In genomic region chr7:128460865-128461228, GRCm38 (mm10) we compare ENCODE assay signal across 8 mouse cellular contexts. TPM values are rescaled to one million over a fixed set of nuclear protein-coding genes. Genes with fewer than 3 reads are reported as not detected.
DNase-seq lines count a peak whose midpoint lies in the region; ATAC-seq and TF ChIP-seq lines count a peak whose summit lies in the region.

No protein-coding gene starts in this region.

- TF ChIP-seq POLR2A in cerebellum, adult 2 months (IDR thresholded peaks at IDR 0.05; ENCODE audit: borderline replicate concordance, insufficient read depth, low read length) = no peak

- 0% methylated on average over 20 of the region's 23 CpGs for WGBS in cerebellum, adult 2 months
- WGBS in lung, embryonic 15.5 days = under 1% methylated on average over 21 of the region's 23 CpGs
- 0% methylated on average over 12 of the region's 23 CpGs for WGBS in embryonic facial prominence, embryonic 14.5 days
- WGBS in limb, embryonic 10.5 days = under 1% methylated on average over 23 of the region's 23 CpGs
- WGBS in neural tube, embryonic 15.5 days = under 1% methylated on average over 22 of the region's 23 CpGs

- no peak for ATAC-seq in lung, embryonic 15.5 days (ENCODE audit: borderline replicate concordance, extremely low read depth, low FRiP score, low TSS enrichment)
- ATAC-seq in embryonic facial prominence, embryonic 14.5 days (ENCODE audit: low read depth) = no peak; the same call in 1 of the 2 replicates
- ATAC-seq in neural tube, embryonic 15.5 days (ENCODE audit: low FRiP score) = peak; percentile 19
- no peak for ATAC-seq in megakaryocyte progenitor cell, adult 5-6 weeks (replicated peaks; ENCODE audit: poor library complexity)

- no peak for DNase-seq in cerebellum, adult 2 months
- no peak for DNase-seq in cerebellum, postnatal 25 days
- no peak for DNase-seq in lung, postnatal 14 days
- DNase-seq in embryonic facial prominence, embryonic 14.5 days (ENCODE audit: low spot score) = no peak
- no peak for DNase-seq in limb, embryonic 10.5 days (ENCODE audit: low spot score)

- peak overlapping the region; percentile 31; the same call in 1 of the 2 replicates for H3K27ac ChIP-seq in cerebellum, adult 2 months (ENCODE audit: insufficient read depth, low read length)
- peak overlapping the region; percentile 98 for H3K27ac ChIP-seq in lung, embryonic 15.5 days
- peak overlapping the region; percentile 96 for H3K27ac ChIP-seq in embryonic facial prominence, embryonic 14.5 days (replicated peaks; ENCODE audit: low read depth, low read length)
- H3K27ac ChIP-seq in limb, embryonic 10.5 days = peak overlapping the region; percentile 97
- H3K27ac ChIP-seq in neural tube, embryonic 15.5 days (replicated peaks) = peak overlapping the region; percentile 96

- no peaks in the 10 kb centered on the region for H3K27me3 ChIP-seq in cerebellum, adult 2 months (ENCODE audit: control insufficient read depth, insufficient read depth, low read length)
- no peaks in the 10 kb centered on the region for H3K27me3 ChIP-seq in lung, embryonic 15.5 days
- H3K27me3 ChIP-seq in embryonic facial prominence, embryonic 14.5 days (replicated peaks; ENCODE audit: control insufficient read depth, insufficient read depth, low read length) = no peaks in the 10 kb centered on the region
- H3K27me3 ChIP-seq in limb, embryonic 10.5 days (ENCODE audit: low read depth, poor library complexity, severe bottlenecking) = no peaks in the 10 kb centered on the region
- H3K27me3 ChIP-seq in neural tube, embryonic 15.5 days (replicated peaks) = no peaks in the 10 kb centered on the region

- H3K4me2 ChIP-seq in lung, embryonic 15.5 days = peak overlapping the region; percentile 75
- H3K4me2 ChIP-seq in embryonic facial prominence, embryonic 14.5 days (ENCODE audit: low read depth, low read length) = peak overlapping the region; percentile 85
- H3K4me2 ChIP-seq in neural tube, embryonic 15.5 days = peak overlapping the region; percentile 82

- H3K4me3 ChIP-seq in cerebellum, adult 2 months (replicated peaks; ENCODE audit: insufficient read depth, low read depth, low read length) = peak overlapping the region; percentile 91
- H3K4me3 ChIP-seq in lung, embryonic 15.5 days = peak overlapping the region; percentile 88
- peak overlapping the region; percentile 59 for H3K4me3 ChIP-seq in embryonic facial prominence, embryonic 14.5 days (ENCODE audit: low read depth, low read length)
- peak overlapping the region; percentile 84 for H3K4me3 ChIP-seq in limb, embryonic 10.5 days
- H3K4me3 ChIP-seq in neural tube, embryonic 15.5 days (replicated peaks) = peak overlapping the region; percentile 90

- TF ChIP-seq CTCF in cerebellum, adult 2 months (IDR thresholded peaks at IDR 0.05; ENCODE audit: borderline replicate concordance, insufficient read depth, low read depth, low read length) = no peak

- no peaks in the 10 kb centered on the region for H3K9me3 ChIP-seq in lung, embryonic 15.5 days
- H3K9me3 ChIP-seq in embryonic facial prominence, embryonic 14.5 days (ENCODE audit: control insufficient read depth, low read length) = peaks cover 6% of the 10 kb centered on the region; the same call in 1 of the 2 replicates
- no peaks in the 10 kb centered on the region for H3K9me3 ChIP-seq in limb, embryonic 10.5 days (replicated peaks)
- H3K9me3 ChIP-seq in neural tube, embryonic 15.5 days (replicated peaks) = no peaks in the 10 kb centered on the region

- H3K4me1 ChIP-seq in cerebellum, adult 2 months (ENCODE audit: control insufficient read depth, insufficient read depth, low read length) = no peaks in the 10 kb centered on the region
- H3K4me1 ChIP-seq in lung, embryonic 15.5 days = peaks cover 24% of the 10 kb centered on the region
- peaks cover 13% of the 10 kb centered on the region for H3K4me1 ChIP-seq in embryonic facial prominence, embryonic 14.5 days (ENCODE audit: control insufficient read depth, insufficient read depth, low read length)
- peaks cover 15% of the 10 kb centered on the region for H3K4me1 ChIP-seq in limb, embryonic 10.5 days
- peaks cover 25% of the 10 kb centered on the region for H3K4me1 ChIP-seq in neural tube, embryonic 15.5 days

- H3K9ac ChIP-seq in lung, embryonic 15.5 days = peak overlapping the region; percentile 96
- peak overlapping the region; percentile 80 for H3K9ac ChIP-seq in embryonic facial prominence, embryonic 14.5 days (ENCODE audit: low read depth, low read length)
- H3K9ac ChIP-seq in neural tube, embryonic 15.5 days (replicated peaks) = peak overlapping the region; percentile 91

- no peaks in the 10 kb centered on the region for H3K36me3 ChIP-seq in lung, embryonic 15.5 days
- no peaks in the 10 kb centered on the region for H3K36me3 ChIP-seq in embryonic facial prominence, embryonic 14.5 days (ENCODE audit: control insufficient read depth, insufficient read depth, low read length)
- no peaks in the 10 kb centered on the region for H3K36me3 ChIP-seq in limb, embryonic 10.5 days
- no peaks in the 10 kb centered on the region for H3K36me3 ChIP-seq in neural tube, embryonic 15.5 days

RNA-seq across cellular contexts. Expression of gene Tial1, which starts 0.7 kb away (rescaled TPM):
- 134 and 136 TPM in 2 replicates for polyA plus RNA-seq in cerebellum, adult 2 months (2012; rRNA removed)
- 24.9 and 26.2 TPM in 2 replicates for polyA plus RNA-seq in lung, embryonic 15.5 days (2015; fragmentation: Nextera tagmentation; extraction: Ambion mirVana)
- 38.4 and 40.1 TPM in 2 replicates for polyA plus RNA-seq in embryonic facial prominence, embryonic 14.5 days (2014; fragmentation: Nextera tagmentation; extraction: Ambion mirVana)
- 24.2 and 24.9 TPM in 2 replicates for polyA plus RNA-seq in limb, embryonic 10.5 days (2016; fragmentation: Nextera tagmentation; extraction: Ambion mirVana)
- 26.3 and 26.9 TPM in 2 replicates for polyA plus RNA-seq in neural tube, embryonic 15.5 days (2015; fragmentation: Nextera tagmentation; extraction: Ambion mirVana)
- total RNA-seq in megakaryocyte progenitor cell, adult 5-6 weeks (2015) = 171 and 194 TPM in 2 replicates
- total RNA-seq in megakaryocyte progenitor cell, adult 5-6 weeks (2017) = 53.4 and 80.2 TPM in 2 replicates

RNA-seq across cellular contexts. Expression of gene Rgs10, which starts 42.3 kb away (rescaled TPM):
- 68.2 and 73.0 TPM in 2 replicates for polyA plus RNA-seq in cerebellum, adult 2 months (2012; rRNA removed)
- 35.1 and 36.6 TPM in 2 replicates for polyA plus RNA-seq in lung, embryonic 15.5 days (2015; fragmentation: Nextera tagmentation; extraction: Ambion mirVana)
- 15.8 and 20.7 TPM in 2 replicates for polyA plus RNA-seq in embryonic facial prominence, embryonic 14.5 days (2014; fragmentation: Nextera tagmentation; extraction: Ambion mirVana)
- polyA plus RNA-seq in limb, embryonic 10.5 days (2016; fragmentation: Nextera tagmentation; extraction: Ambion mirVana) = 2.7 and 3.5 TPM in 2 replicates
- 52.9 and 60.1 TPM in 2 replicates for polyA plus RNA-seq in neural tube, embryonic 15.5 days (2015; fragmentation: Nextera tagmentation; extraction: Ambion mirVana)
- total RNA-seq in megakaryocyte progenitor cell, adult 5-6 weeks (2015) = 77.0 and 92.7 TPM in 2 replicates
- 55.4 and 83.3 TPM in 2 replicates for total RNA-seq in megakaryocyte progenitor cell, adult 5-6 weeks (2017)

Comparison
In these comparisons a context has a peak if more than half of its experiments do, and no peak if none do; other contexts are left out.
1. H3K27ac ChIP-seq: peak in every context shown above with its lines; median percentile 98 in lung, embryonic 15.5 days; 97 in limb, embryonic 10.5 days; 96 in embryonic facial prominence, embryonic 14.5 days; 96 in neural tube, embryonic 15.5 days; 31 in cerebellum, adult 2 months.